Mouse (Mus musculus): ENCODE measurements around the gene Evi5. TPM values are rescaled to one million over a fixed set of nuclear protein-coding genes. Genes with fewer than 3 reads are reported as not detected.

The Evi5 gene
- total and polyA plus RNA-seq, 3 experiments, result 15.7 to 61.6 (median 55.3) TPM

DNA sequence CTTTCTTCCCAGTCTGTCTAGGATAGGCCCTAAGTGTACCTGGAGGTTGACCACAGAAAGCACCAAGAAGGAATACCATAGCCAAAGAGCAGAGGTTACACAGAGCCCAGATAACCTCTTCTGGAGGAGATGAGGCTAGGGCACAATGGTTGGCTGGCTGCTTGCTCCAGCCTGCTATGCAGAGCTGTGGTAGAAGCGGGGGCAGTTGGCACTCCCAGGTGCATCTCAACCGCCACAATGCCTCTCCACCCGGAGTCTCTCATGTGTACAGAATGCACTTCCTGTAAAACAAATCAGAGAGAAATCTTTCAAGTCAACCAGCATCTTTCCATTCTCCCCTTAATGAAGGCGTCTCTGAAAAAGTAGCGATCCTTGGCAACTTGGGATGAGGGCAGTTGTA, 135.9 kb downstream of the Evi5 start:
- DNase-seq, result no peak

GRCm38 (mm10) chr5:107738296-107738695, 136.6 kb downstream of the Evi5 start:
- no peak for DNase-seq

DNA sequence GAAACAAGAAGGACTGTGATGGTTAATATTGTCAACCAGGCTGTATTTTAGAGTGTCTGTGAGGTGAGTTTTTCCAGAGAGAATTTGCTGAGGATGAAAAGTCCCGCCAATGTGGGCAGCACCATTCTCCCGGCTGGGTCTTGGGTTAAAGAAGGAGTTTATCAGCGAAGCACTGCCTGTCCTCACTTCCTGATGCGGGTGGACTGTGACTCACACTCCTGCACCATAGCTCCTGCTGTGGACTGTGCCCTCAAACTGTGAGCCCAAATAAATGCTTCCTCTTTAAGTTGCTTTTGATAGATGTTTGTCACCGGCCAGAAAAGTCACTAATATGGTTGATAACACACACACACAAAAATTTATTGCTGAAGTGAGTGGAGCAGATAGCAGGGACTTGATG, 138.7 kb downstream of the Evi5 start:
- DNase-seq, result no peak

DNA sequence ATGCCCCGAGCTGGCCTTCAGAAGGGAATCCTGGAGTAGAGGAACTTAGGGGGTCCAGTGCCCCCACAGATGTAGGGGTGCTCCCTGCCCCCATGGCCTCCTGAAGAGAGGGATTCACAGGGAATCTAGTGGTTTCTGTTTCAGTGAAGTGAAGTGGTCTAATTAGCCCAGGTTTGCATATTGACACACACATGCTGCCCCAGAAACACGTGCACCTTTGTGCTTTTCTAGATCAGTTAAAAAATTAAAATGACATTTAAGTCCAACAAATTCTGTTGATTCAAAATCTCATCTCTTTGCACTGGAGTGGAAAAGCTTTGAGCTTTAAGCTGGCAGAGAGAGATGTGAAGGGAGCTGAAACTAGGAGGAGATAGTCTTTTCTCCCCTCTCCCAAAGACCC, 143.1 kb downstream of the Evi5 start:
- no peak for DNase-seq

- no peak for DNase-seq
Observed at GRCm38 (mm10) chr5:107731408-107731807, 143.5 kb downstream of the Evi5 start.

DNA sequence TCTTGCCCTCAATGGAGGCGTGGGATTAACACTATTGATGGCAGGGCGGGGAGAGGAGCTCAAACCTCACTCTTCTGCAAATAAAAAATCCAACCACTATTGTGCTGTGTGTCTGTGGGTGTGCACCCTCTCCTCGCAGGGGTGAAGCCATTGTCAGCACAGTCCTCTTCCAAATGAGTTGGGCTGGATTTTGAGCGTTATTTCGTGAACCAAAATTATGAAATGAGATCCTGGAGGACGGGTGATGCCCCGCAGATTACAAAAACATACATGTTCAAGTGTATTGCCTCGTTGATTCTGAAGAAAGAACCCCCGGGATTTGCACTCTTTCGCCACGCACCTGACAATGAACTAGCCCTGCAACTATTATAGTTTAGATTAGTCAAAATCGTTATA, 147.9 kb downstream of the Evi5 start:
- no peak for DNase-seq

GRCm38 (mm10) chr5:107726281-107727006, 148.5 kb downstream of the Evi5 start:
- DNase-seq, result peak; percentile 26

DNA sequence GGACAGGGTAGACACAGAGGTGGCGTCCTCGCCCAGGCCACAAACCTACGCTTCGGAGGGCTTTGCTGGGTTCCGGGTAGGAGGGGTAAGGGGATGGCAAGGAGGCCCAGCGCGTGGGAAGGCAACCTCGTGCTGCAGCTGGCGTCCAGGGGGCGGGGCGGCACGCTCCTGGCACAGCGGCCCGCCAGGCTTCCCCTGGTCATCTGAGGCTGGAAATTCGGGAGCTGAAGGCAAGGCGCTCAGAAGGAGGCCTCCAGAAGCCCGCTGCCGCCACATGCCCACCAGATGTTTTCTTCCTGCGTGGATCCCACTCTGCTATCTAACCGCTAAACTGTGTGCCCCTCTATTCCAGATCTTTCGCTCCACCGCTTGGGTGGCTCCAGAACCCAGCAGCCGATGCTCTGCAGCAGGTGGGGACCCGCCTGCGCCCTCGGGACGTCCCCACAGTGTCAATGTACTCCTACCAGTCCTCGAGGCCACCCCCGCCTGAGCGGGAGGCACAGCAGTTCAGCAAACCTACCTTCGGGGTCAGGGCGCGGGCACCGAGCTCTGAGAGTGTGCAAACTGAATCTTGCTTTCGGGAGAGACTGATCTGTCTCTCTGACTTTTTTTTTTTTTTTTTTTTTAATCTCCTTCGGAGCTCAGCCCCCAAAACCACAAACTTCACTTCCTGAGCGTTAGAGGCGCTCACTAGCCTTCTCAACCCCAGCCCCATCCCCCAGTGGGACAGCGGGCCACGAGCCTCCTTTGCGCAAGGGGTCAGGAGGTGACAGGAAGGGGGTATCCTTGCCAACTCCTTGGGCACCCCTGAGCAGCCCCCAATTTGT, 149.3 kb downstream of the Evi5 start, which contains the start of gene Gfi1:
Gene Gfi1, minus strand, starts transcription at position 602 of the 827 bp plus-strand sequence.
- peak; percentile 39 for DNase-seq

- peak; percentile 14 for DNase-seq
Observed at GRCm38 (mm10) chr5:107724661-107725434, 150.1 kb downstream of the Evi5 start.

- DNase-seq, result peak; percentile 19
Observed at GRCm38 (mm10) chr5:107723541-107724511, 151.1 kb downstream of the Evi5 start.

DNA sequence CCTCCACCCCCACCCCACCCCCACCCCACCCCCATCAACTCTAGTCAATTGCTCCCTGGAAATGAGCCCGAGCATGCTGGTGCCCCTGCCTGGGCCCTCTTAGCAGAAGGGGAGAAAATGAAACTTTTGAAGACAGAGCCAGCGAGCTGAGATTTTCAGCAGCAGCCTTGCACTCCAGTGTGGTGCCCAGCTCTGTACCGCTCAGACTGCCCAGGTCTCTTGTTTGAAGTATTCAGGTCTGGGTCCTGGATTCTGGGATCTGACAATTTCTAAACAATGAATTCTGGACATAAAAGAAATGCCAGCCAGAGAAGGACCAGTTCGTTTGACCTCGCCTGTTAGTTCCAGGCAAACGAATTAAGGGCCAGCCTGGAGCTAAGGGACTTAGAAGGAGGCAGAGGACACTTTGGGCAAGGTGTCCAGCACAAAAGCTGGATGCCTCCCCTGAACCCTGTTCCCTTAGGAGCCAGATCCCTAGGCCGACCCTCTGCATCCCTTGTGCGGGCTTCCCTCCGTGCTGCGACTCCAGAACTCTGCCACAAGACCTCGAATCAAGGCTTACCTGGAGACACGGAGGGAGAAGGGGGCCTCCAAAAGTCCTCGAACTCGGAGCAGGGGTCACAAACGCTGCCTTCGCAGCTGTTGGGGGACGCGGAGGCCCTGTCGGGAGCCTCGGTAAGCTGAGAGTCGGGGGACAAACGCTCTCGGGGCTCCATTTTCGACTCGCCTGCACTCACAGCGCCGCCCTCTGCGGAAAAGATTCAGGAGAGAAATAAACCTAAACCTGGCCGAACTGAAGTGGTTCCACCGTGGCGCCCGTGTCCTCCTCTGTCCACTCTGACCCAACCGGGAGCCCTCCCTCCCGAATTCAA, 152.0 kb downstream of the Evi5 start:
- peak; percentile 23 for DNase-seq

- peak; percentile 13 for DNase-seq
Observed at GRCm38 (mm10) chr5:107721638-107722011, 153.3 kb downstream of the Evi5 start.

DNA sequence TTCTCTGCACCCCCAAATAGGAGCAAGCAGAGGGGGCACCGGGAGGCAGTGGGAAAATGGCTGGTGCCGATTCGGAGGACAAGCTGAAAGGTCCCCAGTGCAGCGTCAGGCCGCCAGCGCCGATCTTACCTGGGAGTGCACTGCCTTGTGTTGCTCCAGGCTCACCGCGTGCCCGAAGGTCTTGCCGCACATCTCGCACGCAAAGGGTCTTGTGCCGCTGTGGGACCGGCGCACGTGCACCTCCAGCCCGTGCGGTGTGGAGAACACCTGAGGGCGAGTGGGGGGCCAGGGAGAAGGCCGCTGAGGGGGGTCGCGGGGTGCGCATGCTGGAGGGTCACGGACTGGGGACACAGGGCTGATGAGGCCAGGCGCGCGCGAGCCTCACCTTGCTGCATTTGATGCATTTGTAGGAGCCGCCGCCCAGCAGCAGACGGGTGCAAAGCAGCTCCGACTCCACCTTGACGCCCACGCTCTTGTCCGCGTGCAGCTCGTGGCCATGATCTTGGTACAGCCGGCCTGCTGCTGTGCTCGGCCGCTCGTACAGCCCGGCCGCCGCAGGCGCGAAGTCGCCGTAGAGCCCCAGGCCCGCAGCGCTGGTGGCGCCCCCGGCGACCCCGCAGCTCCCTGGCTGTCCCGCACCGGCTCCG, 153.8 kb downstream of the Evi5 start:
- peak; percentile 17 for DNase-seq

- no peak for DNase-seq
Observed at GRCm38 (mm10) chr5:107720511-107720910, 154.4 kb downstream of the Evi5 start.

- no peak for DNase-seq
Observed at GRCm38 (mm10) chr5:107719786-107720185, 155.1 kb downstream of the Evi5 start.

GRCm38 (mm10) chr5:107719209-107719608, 155.7 kb downstream of the Evi5 start:
- DNase-seq, result no peak

DNA sequence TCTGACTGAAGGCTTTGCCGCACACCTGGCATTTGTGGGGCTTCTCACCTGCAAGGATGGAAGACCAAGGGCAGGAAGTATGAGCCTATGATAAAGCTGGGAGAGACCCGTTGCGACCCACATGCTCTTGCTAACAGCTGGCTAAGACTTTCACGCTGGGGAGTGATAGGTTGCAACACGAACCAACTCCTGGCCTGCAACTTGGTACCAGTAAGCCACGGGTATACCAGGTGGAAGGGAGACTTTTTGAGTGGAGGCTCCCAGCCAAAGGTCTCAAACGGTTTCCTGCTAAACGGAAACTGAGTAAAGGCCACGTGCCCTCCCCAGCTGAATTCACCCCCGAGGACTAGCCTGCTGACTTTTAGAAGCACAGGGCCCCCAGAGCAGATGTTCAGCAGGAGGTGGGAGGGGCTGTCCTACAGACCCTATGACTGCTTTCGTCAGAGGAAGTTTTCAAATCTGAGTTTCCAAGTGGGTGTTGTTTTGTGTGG, 157.0 kb downstream of the Evi5 start:
- no peak for DNase-seq

DNA sequence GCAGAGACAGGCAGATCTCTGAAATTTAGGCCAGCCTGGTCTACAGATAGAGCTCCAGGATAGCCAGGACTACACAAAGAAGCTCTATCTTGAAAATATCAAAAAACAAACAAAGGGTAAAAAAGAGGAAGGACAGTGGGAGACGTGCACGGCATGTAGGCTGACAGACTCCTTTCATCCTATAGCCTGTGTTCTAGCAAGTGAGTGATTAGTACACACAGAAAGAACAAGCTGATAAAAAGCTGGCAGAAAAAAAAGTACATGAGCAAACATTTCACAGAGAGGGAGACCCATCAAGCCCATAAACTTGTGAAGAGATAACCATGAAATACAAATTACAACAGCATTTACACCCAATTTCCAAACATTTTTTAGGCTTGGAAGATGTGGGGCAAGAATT, 163.2 kb downstream of the Evi5 start:
- DNase-seq, result no peak

- no peak for DNase-seq
Observed at GRCm38 (mm10) chr5:107708124-107708797, 166.6 kb downstream of the Evi5 start.
